Mouse (Mus musculus) layer of hippocampus, adult 9-11 months (tissue): Measurements from ENCODE around the gene Gm21974.
"Not testable (repeated sequence)": the region's sequence is repeated elsewhere in the genome, so short reads cannot be mapped to it uniquely, and the experiment has no call there.

Experiments used
- DNase-seq: peaks from one replicate; pipeline ENCODE4 v3.0.0; 2022

The Gm21974 gene

GRCm38 (mm10) chr7:127895442-127895841 lies at the start of gene Gm21974, which contains the start of gene Vkorc1:
TSS of gene Gm21974 (minus strand) at chr7:127895454.
TSS of gene Vkorc1 (minus strand) at chr7:127895617.
- DNase-seq = peak; percentile 96

- no peak for DNase-seq
Measured at GRCm38 (mm10) chr7:127944614-127945013, 49.4 kb upstream of the Gm21974 start.

GRCm38 (mm10) chr7:127942097-127942496 lies 46.8 kb upstream of the Gm21974 start:
- not testable (repeated sequence) for DNase-seq

GRCm38 (mm10) chr7:127936216-127936884 lies 41.1 kb upstream of the Gm21974 start:
- no peak for DNase-seq

GRCm38 (mm10) chr7:127935748-127936159 lies 40.5 kb upstream of the Gm21974 start:
- DNase-seq = no peak

- DNase-seq = peak; percentile 96
Measured at GRCm38 (mm10) chr7:127935028-127935722, 39.9 kb upstream of the Gm21974 start.

GRCm38 (mm10) chr7:127934075-127934474 lies 38.8 kb upstream of the Gm21974 start:
- no peak for DNase-seq

GRCm38 (mm10) chr7:127932273-127933031 lies 37.2 kb upstream of the Gm21974 start:
- DNase-seq = no peak

GRCm38 (mm10) chr7:127931351-127932135 lies 36.3 kb upstream of the Gm21974 start:
- no peak for DNase-seq

- no peak for DNase-seq
Measured at GRCm38 (mm10) chr7:127930636-127931035, 35.4 kb upstream of the Gm21974 start.

GRCm38 (mm10) chr7:127929923-127930322 lies 34.7 kb upstream of the Gm21974 start, which contains the start of gene Prss8:
TSS of gene Prss8 (minus strand) at chr7:127930104.
- no peak for DNase-seq

GRCm38 (mm10) chr7:127928596-127928995 lies 33.3 kb upstream of the Gm21974 start:
- no peak for DNase-seq

GRCm38 (mm10) chr7:127927726-127928125 lies 32.5 kb upstream of the Gm21974 start:
- no peak for DNase-seq

GRCm38 (mm10) chr7:127926846-127927245 lies 31.6 kb upstream of the Gm21974 start:
- no peak for DNase-seq

GRCm38 (mm10) chr7:127926066-127926465 lies 30.8 kb upstream of the Gm21974 start:
- no peak for DNase-seq

GRCm38 (mm10) chr7:127925252-127925651 lies 30.0 kb upstream of the Gm21974 start:
- no peak for DNase-seq

- no peak for DNase-seq
Measured at GRCm38 (mm10) chr7:127923714-127924113, 28.5 kb upstream of the Gm21974 start.

GRCm38 (mm10) chr7:127922451-127923275 lies 27.4 kb upstream of the Gm21974 start:
- DNase-seq = peak; percentile 51

- no peak for DNase-seq
Measured at GRCm38 (mm10) chr7:127921516-127921915, 26.3 kb upstream of the Gm21974 start.

- DNase-seq = no peak
Measured at GRCm38 (mm10) chr7:127919290-127919689, 24.0 kb upstream of the Gm21974 start.

GRCm38 (mm10) chr7:127918203-127918602 lies 22.9 kb upstream of the Gm21974 start:
- DNase-seq = no peak

- DNase-seq = no peak
Measured at GRCm38 (mm10) chr7:127915293-127915692, 20.0 kb upstream of the Gm21974 start.
